Mouse (Mus musculus): Measurements from ENCODE around the gene Erc1.
A peak's percentile ranks its signal among the peaks of the same experiment; 100 is the strongest.
"Not testable (repeated sequence)": the region's sequence is repeated elsewhere in the genome, so short reads cannot be mapped to it uniquely, and the experiment has no call there.

Gene Erc1

DNA sequence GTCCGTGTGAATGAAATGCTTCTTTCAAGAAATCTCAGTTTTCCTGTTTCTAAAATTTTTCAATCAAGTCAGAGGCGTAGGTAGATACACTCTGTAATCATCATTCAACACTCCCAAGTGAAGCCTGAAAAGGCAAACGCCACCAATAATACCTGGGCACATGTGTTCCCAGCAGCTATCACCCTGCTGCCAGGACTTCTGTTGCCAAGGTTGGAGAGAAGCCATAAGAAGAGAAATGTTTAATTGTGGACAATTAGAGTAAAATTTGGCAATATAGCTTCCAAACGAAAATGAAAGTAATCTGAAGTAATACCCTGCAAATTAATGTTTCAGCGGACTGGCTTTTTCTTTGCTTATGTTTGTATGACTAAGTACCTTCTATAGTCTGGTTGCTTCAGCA, 140.1 kb downstream of the Erc1 start:
- DNase-seq: peak; percentile 17 to 35

GRCm38 (mm10) chr6:119704899-119705298, 143.1 kb downstream of the Erc1 start:
- no peak for DNase-seq

DNA sequence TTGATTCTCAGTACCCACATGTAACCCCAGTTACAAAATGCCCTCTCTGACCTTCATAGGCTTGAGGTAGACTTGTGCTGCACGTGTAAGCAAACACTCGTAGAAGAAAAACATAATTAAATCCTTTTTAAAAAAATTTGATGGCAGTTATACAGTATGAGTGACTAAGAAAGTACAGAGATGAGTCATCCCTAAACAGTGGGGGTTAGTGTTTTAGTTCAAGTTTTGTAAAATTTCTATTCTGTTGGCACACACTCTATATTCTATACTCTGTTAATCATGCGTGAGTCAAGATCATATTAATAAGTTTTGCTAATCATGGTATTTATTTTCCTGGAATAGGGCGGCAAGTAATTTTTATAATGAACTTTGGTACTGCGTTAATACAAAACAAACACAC, 155.2 kb downstream of the Erc1 start:
- no peak for DNase-seq

DNA sequence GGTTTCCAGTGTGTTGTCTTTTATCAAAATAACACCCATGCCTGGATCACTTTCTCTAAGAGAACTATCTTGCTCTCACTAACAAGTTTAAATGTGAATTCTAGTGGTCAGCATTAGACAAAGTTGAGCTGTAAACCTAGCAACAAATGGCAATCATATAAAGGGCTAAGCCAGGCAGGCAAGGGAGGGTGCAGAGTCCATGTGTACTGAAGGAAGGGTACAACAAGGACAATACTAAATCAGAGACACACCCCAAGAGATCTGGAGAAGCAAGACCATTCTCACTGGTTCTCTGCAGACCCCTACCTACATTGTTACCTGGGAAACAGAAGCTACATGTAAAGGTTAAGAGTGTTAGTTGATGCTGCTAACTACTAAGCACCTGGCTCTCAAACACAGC, 161.5 kb downstream of the Erc1 start:
- no peak for DNase-seq

DNA sequence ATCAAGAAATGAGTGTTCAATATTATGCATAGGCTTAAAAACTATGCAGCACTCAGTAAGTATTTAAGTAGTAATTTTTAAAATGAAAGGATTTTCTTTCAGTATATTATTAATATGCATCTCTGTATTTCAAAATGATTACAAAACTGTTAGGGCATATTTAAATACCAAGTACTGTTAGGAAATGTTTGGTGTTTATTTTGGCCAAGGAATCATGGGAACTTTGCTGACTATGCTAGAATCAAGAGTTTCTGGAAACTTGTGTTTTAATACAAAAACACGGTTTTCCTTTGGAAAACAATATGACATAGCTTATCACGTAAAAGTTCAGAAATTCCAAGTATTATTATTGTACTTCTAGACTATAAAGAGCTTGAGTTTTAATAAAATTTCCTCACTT, 167.2 kb downstream of the Erc1 start:
- no peak for DNase-seq

DNA sequence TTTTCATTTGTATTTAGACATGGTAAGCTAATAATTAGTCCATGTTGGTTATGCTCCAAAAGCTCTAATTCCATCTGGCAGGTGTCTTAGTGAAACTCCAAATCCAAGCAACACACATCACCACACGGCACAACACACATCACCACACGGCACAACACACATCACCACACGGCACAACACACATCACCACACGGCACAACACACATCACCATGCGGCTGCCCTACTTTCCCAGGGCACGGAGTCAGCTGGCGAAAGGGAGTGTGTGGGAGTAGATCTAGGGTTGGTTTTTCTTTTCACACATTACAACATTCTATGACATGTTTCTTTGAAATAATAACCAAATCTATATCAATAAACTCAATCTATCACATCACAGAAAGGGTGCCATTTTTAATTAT, 173.2 kb downstream of the Erc1 start:
- DNase-seq: peak; percentile 42 to 51

- peak; percentile 75 to 78 for DNase-seq
Observed at GRCm38 (mm10) chr6:119674201-119674810, 173.7 kb downstream of the Erc1 start.

DNA sequence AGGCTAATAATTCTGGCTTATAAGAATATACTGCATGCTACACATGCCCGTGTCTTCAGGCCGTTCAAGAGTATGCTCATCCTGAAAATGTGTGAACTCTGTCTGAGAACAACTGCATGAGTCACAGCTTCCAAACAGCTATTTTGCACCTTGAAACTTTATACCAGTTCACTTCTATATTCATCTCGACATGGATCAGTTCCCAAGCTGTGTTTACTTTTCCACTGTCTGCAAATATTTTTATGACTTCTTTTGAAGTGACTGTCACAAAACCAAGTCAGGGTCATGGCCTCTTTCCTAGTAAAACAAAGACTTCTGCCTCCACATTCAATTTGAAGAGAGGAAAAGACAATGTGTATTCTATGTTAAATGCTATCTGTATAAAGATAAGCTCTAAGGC, 178.2 kb downstream of the Erc1 start:
- no peak for DNase-seq

- no peak for DNase-seq
Observed at GRCm38 (mm10) chr6:119662936-119663335, 185.0 kb downstream of the Erc1 start.

- DNase-seq: peak; percentile 58 to 75
Observed at GRCm38 (mm10) chr6:119661081-119661493, 186.9 kb downstream of the Erc1 start.

GRCm38 (mm10) chr6:119658441-119658840, 189.5 kb downstream of the Erc1 start:
- DNase-seq: no peak

- DNase-seq: no peak
Observed at GRCm38 (mm10) chr6:119657418-119658178, 190.4 kb downstream of the Erc1 start.

DNA sequence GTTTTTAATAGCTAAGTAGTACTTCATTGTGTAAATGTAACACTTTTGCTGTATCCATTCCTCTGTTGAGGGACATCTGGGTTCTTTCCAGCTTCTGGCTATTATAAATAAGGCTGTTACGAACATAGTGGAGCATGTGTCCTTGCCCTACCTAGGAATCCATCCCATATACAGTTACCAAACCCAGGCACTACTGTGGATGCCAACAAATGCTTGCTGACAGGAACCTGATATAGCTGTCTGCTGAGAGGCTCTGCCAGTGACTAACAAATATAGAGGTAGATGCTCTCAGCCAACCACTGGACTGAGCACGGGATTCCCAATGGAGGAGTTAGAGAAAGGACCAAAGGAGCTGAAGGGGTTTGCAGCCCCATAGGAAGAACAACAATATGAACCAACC, 193.2 kb downstream of the Erc1 start:
- DNase-seq: not testable (repeated sequence)

GRCm38 (mm10) chr6:119643880-119644460, 204.0 kb downstream of the Erc1 start:
- no peak for DNase-seq

DNA sequence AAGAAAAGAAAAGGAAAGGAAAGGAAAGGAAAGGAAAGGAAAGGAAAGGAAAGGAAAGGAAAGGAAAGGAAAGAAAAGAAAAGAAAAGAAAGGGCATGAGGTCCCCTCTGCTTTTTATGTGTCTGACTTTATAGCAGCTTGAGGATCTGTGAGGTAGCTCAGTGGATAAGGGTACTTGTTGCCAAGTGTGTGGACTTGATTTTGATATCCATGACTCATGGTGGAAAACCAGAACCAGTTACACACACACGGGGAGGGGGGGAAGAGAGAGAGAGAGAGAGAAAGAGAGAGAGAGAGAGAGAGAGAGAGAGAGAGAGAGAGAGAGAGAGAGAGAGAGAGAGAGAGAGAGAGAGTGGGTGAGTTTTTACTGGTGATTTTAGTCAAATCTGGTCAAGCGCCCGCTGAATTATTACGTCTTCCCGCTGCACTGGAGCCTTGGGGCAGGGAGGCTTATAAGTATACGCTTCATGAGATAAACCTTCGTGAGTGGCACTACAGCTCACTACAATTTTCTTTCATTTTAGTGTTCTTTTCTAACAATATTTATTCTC, 204.7 kb downstream of the Erc1 start:
- DNase-seq: no peak

GRCm38 (mm10) chr6:119642718-119643117, 205.2 kb downstream of the Erc1 start:
- no peak for DNase-seq

DNA sequence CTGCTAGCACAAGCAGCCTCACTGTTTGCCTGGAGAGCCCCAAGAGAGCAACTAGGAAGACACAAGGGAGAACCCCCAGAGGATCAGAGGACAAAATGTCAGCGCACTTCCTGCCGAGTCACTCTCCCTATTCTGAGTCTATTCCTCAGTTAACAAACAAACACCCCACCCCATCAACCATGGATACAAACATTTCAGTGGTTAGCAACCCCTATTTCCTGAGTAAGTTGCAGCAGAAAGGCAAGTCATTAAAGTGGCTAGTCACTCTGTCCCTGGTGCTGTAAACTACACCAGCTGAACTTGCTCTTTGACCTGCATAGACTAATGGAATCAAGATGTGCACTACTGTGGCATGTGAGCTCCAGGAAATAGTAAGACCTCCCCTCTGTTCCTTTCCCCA, 212.3 kb downstream of the Erc1 start:
- DNase-seq: no peak

- DNase-seq: no peak
Observed at GRCm38 (mm10) chr6:119630622-119631021, 217.3 kb downstream of the Erc1 start.

DNA sequence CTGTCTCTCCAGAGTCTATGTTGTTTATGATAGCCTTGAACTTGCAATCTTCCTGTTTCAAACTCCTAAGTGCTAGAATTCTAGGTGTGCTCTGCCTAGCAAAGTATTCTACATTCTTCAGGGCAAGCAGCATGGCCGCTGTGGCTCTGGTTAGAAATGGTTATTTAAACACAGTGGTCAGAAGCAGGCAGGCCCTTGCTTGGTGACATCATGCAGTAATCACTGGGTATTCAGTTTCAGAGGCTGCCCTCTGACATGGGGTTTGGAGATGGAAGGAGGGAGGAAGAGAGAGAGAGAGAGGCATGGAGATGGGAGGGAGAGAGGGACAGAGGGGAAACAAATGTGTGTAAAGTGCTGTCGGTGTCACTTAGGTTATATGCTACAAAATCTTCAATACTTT, 246.6 kb downstream of the Erc1 start:
- DNase-seq: no peak

- DNase-seq: no peak
Observed at GRCm38 (mm10) chr6:119595440-119595839, 252.5 kb downstream of the Erc1 start.

DNA sequence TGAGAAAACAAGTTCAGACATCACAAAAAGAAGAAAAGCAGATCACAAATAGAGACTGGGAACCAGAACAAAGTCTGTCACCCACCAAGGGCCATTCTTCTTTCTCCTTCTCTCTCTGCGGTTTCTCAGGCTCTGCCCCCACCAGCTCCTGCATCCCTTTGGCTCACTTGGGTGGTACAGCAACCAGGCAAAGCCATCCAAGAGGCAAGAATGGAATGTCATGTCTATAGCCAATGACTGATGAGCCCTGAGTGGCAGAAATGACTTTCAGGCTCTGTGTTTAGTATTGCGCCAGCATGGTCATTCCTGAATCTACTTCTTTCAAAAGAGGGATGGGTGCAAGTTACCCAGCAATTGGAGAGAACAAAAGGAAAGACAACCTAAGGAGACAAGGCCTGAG, 257.1 kb downstream of the Erc1 start:
- no peak for DNase-seq

DNA sequence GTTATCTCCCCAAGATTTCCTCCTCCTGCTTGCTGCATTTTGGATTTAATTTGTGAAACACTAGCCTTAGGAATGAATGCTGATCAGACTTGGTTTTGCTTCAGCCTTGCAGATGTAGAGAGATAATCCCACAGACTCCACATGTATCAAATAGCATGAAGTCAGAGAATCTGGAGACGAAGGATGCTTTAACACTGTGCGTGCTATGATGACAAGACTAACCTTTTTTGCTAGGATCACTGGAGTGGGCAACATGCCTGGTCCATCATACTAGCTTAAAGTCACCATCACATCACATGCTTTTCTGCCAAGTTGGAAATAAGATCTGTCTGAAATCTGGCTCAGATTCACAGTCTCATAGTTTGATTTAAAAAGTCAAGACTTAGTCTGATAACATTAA, 260.1 kb downstream of the Erc1 start:
- no peak for DNase-seq

DNA sequence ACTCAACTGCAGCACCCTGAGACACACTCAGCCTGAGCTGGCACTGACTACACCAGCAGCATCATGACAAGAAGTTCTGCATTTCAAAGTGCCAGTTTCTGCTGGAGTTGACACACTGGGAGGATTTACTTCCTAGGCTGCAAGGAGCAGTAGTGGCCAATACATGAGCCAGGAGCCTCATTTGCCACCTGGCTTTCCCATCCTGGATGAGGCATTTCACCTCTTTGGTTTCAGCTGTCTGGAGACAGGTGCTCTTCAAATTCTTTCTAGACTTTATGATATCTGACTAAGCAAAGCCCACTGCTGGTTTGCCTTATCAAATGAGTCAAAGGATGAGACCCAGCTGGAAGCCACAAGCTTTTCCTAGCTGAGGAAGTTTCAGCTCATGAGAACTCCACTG, 260.5 kb downstream of the Erc1 start:
- DNase-seq: no peak
